ENCODE assay signal across 8 mouse cellular contexts in genomic region chr4:119167663-119168062, GRCm38 (mm10). TPM values are rescaled to one million over a fixed set of nuclear protein-coding genes. Genes with fewer than 3 reads are reported as not detected.
DNase-seq lines count a peak whose midpoint lies in the region; ATAC-seq and TF ChIP-seq lines count a peak whose summit lies in the region.

No protein-coding gene starts in this region.

- no peaks in the 10 kb centered on the region for H3K9me3 ChIP-seq in liver, embryonic 14.5 days (ENCODE audit: control insufficient read depth, low read length)

- no peaks in the 10 kb centered on the region for H3K27me3 ChIP-seq in C2C12 (ENCODE audit: control insufficient read depth, insufficient read depth, insufficient read length)
- H3K27me3 ChIP-seq in liver, embryonic 14.5 days (ENCODE audit: control insufficient read depth, insufficient read depth, low read length): no peaks in the 10 kb centered on the region
- H3K27me3 ChIP-seq in thymus, adult 2 months (ENCODE audit: control insufficient read depth, insufficient read depth, low read length): no peaks in the 10 kb centered on the region

- H3K79me3 ChIP-seq in C2C12 (ENCODE audit: low read depth): no peaks in the 10 kb centered on the region

- H3K4me3 ChIP-seq in C2C12 (ENCODE audit: insufficient read depth, poor library complexity, severe bottlenecking): no peak overlapping the region
- H3K4me3 ChIP-seq in liver, embryonic 14.5 days (ENCODE audit: insufficient read depth in 1 of 2, low read depth in 2 of 2, low read length in 2 of 2): no peak overlapping the region
- H3K4me3 ChIP-seq in thymus, adult 2 months (ENCODE audit: control insufficient read depth, insufficient read depth, low read length): no peak overlapping the region

- H3K9ac ChIP-seq in liver, embryonic 14.5 days (replicated peaks): no peak overlapping the region

- TF ChIP-seq CTCF in C2C12 (IDR thresholded peaks at IDR 0.05; ENCODE audit: control insufficient read depth, insufficient read depth, insufficient read length): peak; percentile 34
- peak; percentile 93 for TF ChIP-seq CTCF in liver, embryonic 14.5 days (IDR thresholded peaks at IDR 0.05; ENCODE audit: low read depth)
- TF ChIP-seq CTCF in thymus, adult 2 months (IDR thresholded peaks at IDR 0.05; ENCODE audit: borderline replicate concordance, control insufficient read depth, extremely low read depth, insufficient read depth, low read length, poor library complexity): no peak

- no peak overlapping the region for H3K4me2 ChIP-seq in liver, embryonic 14.5 days (ENCODE audit: low read depth)

- DNase-seq in adrenal gland, adult 2 months: peak; percentile 80
- peak; percentile 75 for DNase-seq in embryo, embryonic 9.5 days (ENCODE audit: extremely low spot score)
- DNase-seq in kidney, postnatal 25 days: peak; percentile 85 to 93
- peak; percentile 71 to 78 (median 72) for DNase-seq in liver, embryonic 14.5 days (ENCODE audit: low read depth in 3 of 3, low spot score in 3 of 3)
- DNase-seq in ovary, adult 18-20 months (ENCODE audit: low spot score): peak; percentile 36
- peak; percentile 79 for DNase-seq in thymus, adult 2 months

- ATAC-seq in granulocyte monocyte progenitor cell, adult 5-6 weeks (replicated peaks; ENCODE audit: poor library complexity, severe bottlenecking): peak; percentile 92
- peak; percentile 58; the same call in 1 of the 2 replicates for ATAC-seq in liver, embryonic 14.5 days (ENCODE audit: insufficient read depth)

- H3K36me3 ChIP-seq in C2C12 (ENCODE audit: control insufficient read depth, insufficient read depth): no peaks in the 10 kb centered on the region
- H3K36me3 ChIP-seq in liver, embryonic 14.5 days (replicated peaks; ENCODE audit: control insufficient read depth, insufficient read depth, low read depth): peaks cover 4% of the 10 kb centered on the region; the same call in 1 of the 2 replicates
- H3K36me3 ChIP-seq in thymus, adult 2 months (ENCODE audit: control insufficient read depth, insufficient read depth, low read length): no peaks in the 10 kb centered on the region

- H3K79me2 ChIP-seq in C2C12 (ENCODE audit: control insufficient read depth, insufficient read depth): peaks cover 1% of the 10 kb centered on the region

- 3% methylated on average over 4 of the region's 4 CpGs for WGBS in liver, embryonic 14.5 days (ENCODE audit: insufficient replicate concordance)
- WGBS in thymus, adult 2 months: 1% methylated on average over 4 of the region's 4 CpGs

- TF ChIP-seq POLR2A in thymus, adult 2 months (IDR thresholded peaks at IDR 0.05; ENCODE audit: control insufficient read depth, extremely low read depth, insufficient read depth, low read length, poor library complexity): no peak

- peaks cover 0 to 3% of the 10 kb centered on the region in 2 experiments; a peak in 3 of 4 replicates for H3K4me1 ChIP-seq in liver, embryonic 14.5 days (replicated peaks; ENCODE audit: control insufficient read depth in 2 of 2, insufficient read depth in 2 of 2, low read length in 1 of 2)
- H3K4me1 ChIP-seq in thymus, adult 2 months (replicated peaks; ENCODE audit: control insufficient read depth, insufficient read depth, low read length): no peaks in the 10 kb centered on the region

- H3ac ChIP-seq in C2C12 (ENCODE audit: control insufficient read depth, insufficient read length, low read depth): no peak overlapping the region

- no peak overlapping the region for H3K27ac ChIP-seq in liver, embryonic 14.5 days
- no peak overlapping the region for H3K27ac ChIP-seq in thymus, adult 2 months (ENCODE audit: control insufficient read depth, insufficient read depth, low read length)

- no peak for TF ChIP-seq EP300 in liver, embryonic 14.5 days (IDR thresholded peaks at IDR 0.05; ENCODE audit: low read depth)

TF ChIP-seq in C2C12, 6 proteins besides CTCF, POLR2A, EP300 and RAD21:
- no peak for TF ChIP-seq MYOD1 (IDR thresholded peaks at IDR 0.05; ENCODE audit: control insufficient read depth, insufficient read length, low read depth)
- no peak for TF ChIP-seq FOSL1 (IDR thresholded peaks at IDR 0.05; ENCODE audit: insufficient read depth, low read length, poor library complexity, severe bottlenecking)
- no peak for TF ChIP-seq MYOG (IDR thresholded peaks at IDR 0.05; ENCODE audit: control insufficient read depth, extremely low read depth, insufficient read length)
- TF ChIP-seq USF1 (IDR thresholded peaks at IDR 0.05; ENCODE audit: low read depth): peak; percentile 40

RNA-seq across cellular contexts. Expression of gene Zfp691, which starts 6.3 kb away (rescaled TPM):
- 4.8 TPM for polyA plus RNA-seq in C2C12 (2012; fragmentation: generic; extraction: Trizol)
- total RNA-seq in adrenal gland, adult 2 months (2021): 10 to 100 TPM; 12.0 to 16.1 TPM
- 15.7 and 16.5 TPM in 2 replicates for polyA plus RNA-seq in adrenal gland, adult 2 months (2012; rRNA removed)
- total RNA-seq in granulocyte monocyte progenitor cell, adult 5-6 weeks (2014; fragmentation: Nextera tagmentation): 1.3 and 2.4 TPM in 2 replicates
- total RNA-seq in granulocyte monocyte progenitor cell, adult 5-6 weeks (2017): 2.4 and 4.5 TPM in 2 replicates
- 2.6 and 3.3 TPM in 2 replicates for polyA plus RNA-seq in liver, embryonic 14.5 days (2012; rRNA removed)
- 1.5 and 2.3 TPM in 2 replicates for polyA plus RNA-seq in liver, embryonic 14.5 days (2014; fragmentation: Nextera tagmentation; extraction: Ambion mirVana)
- polyA plus RNA-seq in thymus, adult 2 months (2012; rRNA removed): 12.9 and 19.1 TPM in 2 replicates

RNA-seq across cellular contexts. Expression of gene Ermap, which starts 22.1 kb away (rescaled TPM):
- polyA plus RNA-seq in C2C12 (2012; fragmentation: generic; extraction: Trizol): 0.01 TPM
- under 1 TPM; 0.07 to 0.32 TPM for total RNA-seq in adrenal gland, adult 2 months (2021)
- 0.10 and 0.25 TPM in 2 replicates for polyA plus RNA-seq in adrenal gland, adult 2 months (2012; rRNA removed)
- 0.36 and 0.52 TPM in 2 replicates for total RNA-seq in granulocyte monocyte progenitor cell, adult 5-6 weeks (2014; fragmentation: Nextera tagmentation)
- total RNA-seq in granulocyte monocyte progenitor cell, adult 5-6 weeks (2017): 0.26 and 2.4 TPM in 2 replicates
- polyA plus RNA-seq in liver, embryonic 14.5 days (2012; rRNA removed): 158 and 191 TPM in 2 replicates
- polyA plus RNA-seq in liver, embryonic 14.5 days (2014; fragmentation: Nextera tagmentation; extraction: Ambion mirVana): 300 and 349 TPM in 2 replicates
- 0.61 and 0.96 TPM in 2 replicates for polyA plus RNA-seq in thymus, adult 2 months (2012; rRNA removed)

RNA-seq across cellular contexts. Expression of gene Svbp, which starts 27.4 kb away (rescaled TPM):
- polyA plus RNA-seq in C2C12 (2012; fragmentation: generic; extraction: Trizol): 76.1 TPM
- 10 to 100 TPM; 16.8 to 19.8 TPM for total RNA-seq in adrenal gland, adult 2 months (2021)
- 21.5 and 27.7 TPM in 2 replicates for polyA plus RNA-seq in adrenal gland, adult 2 months (2012; rRNA removed)
- total RNA-seq in granulocyte monocyte progenitor cell, adult 5-6 weeks (2014; fragmentation: Nextera tagmentation): 15.7 and 54.8 TPM in 2 replicates
- 23.4 and 125 TPM in 2 replicates for total RNA-seq in granulocyte monocyte progenitor cell, adult 5-6 weeks (2017)
- polyA plus RNA-seq in liver, embryonic 14.5 days (2012; rRNA removed): 38.5 and 51.2 TPM in 2 replicates
- 116 and 123 TPM in 2 replicates for polyA plus RNA-seq in liver, embryonic 14.5 days (2014; fragmentation: Nextera tagmentation; extraction: Ambion mirVana)
- 41.9 and 59.8 TPM in 2 replicates for polyA plus RNA-seq in thymus, adult 2 months (2012; rRNA removed)

RNA-seq across cellular contexts. Expression of gene Tmem269, which starts 50.4 kb away (rescaled TPM):
- not detected for polyA plus RNA-seq in C2C12 (2012; fragmentation: generic; extraction: Trizol)
- not detected for total RNA-seq in adrenal gland, adult 2 months (2021)
- 0.18 and 0.31 TPM in 2 replicates for polyA plus RNA-seq in adrenal gland, adult 2 months (2012; rRNA removed)
- not detected in 2 replicates for total RNA-seq in granulocyte monocyte progenitor cell, adult 5-6 weeks (2014; fragmentation: Nextera tagmentation)
- total RNA-seq in granulocyte monocyte progenitor cell, adult 5-6 weeks (2017): not detected in 2 replicates
- 0.05 TPM in 1 of 2 replicates, not detected in the other for polyA plus RNA-seq in liver, embryonic 14.5 days (2012; rRNA removed)
- not detected in 2 replicates for polyA plus RNA-seq in liver, embryonic 14.5 days (2014; fragmentation: Nextera tagmentation; extraction: Ambion mirVana)
- not detected in 2 replicates for polyA plus RNA-seq in thymus, adult 2 months (2012; rRNA removed)

RNA-seq across cellular contexts. Expression of gene Slc2a1, which starts 59.2 kb away (rescaled TPM):
- 49.0 TPM for polyA plus RNA-seq in C2C12 (2012; fragmentation: generic; extraction: Trizol)
- total RNA-seq in adrenal gland, adult 2 months (2021): 10 to 100 TPM; 21.9 to 22.0 TPM
- 35.8 and 39.4 TPM in 2 replicates for polyA plus RNA-seq in adrenal gland, adult 2 months (2012; rRNA removed)
- 9.0 and 10.2 TPM in 2 replicates for total RNA-seq in granulocyte monocyte progenitor cell, adult 5-6 weeks (2014; fragmentation: Nextera tagmentation)
- 6.5 and 12.4 TPM in 2 replicates for total RNA-seq in granulocyte monocyte progenitor cell, adult 5-6 weeks (2017)
- polyA plus RNA-seq in liver, embryonic 14.5 days (2012; rRNA removed): 173 and 192 TPM in 2 replicates
- polyA plus RNA-seq in liver, embryonic 14.5 days (2014; fragmentation: Nextera tagmentation; extraction: Ambion mirVana): 259 and 296 TPM in 2 replicates
- polyA plus RNA-seq in thymus, adult 2 months (2012; rRNA removed): 42.2 and 42.5 TPM in 2 replicates

Comparison
In these comparisons a context has a peak if more than half of its experiments do, and no peak if none do; other contexts are left out.
1. DNase-seq: peak in every context shown above with its lines; median percentile 89 in kidney, postnatal 25 days; 80 in adrenal gland, adult 2 months; 79 in thymus, adult 2 months; 75 in embryo, embryonic 9.5 days; 72 in liver, embryonic 14.5 days; 36 in ovary, adult 18-20 months.
2. RNA of gene Ermap, which starts 22.1 kb away (polyA plus RNA-seq): 158 to 349 TPM in liver, embryonic 14.5 days; 0.61 to 0.96 TPM in thymus, adult 2 months, 0.10 to 0.25 TPM in adrenal gland, adult 2 months and 0.01 TPM in C2C12 (single experiment); every median in the first group is over 10 times any median in the second.